Mouse (Mus musculus): Measurements from ENCODE around the gene Hoxa11.

DNA sequence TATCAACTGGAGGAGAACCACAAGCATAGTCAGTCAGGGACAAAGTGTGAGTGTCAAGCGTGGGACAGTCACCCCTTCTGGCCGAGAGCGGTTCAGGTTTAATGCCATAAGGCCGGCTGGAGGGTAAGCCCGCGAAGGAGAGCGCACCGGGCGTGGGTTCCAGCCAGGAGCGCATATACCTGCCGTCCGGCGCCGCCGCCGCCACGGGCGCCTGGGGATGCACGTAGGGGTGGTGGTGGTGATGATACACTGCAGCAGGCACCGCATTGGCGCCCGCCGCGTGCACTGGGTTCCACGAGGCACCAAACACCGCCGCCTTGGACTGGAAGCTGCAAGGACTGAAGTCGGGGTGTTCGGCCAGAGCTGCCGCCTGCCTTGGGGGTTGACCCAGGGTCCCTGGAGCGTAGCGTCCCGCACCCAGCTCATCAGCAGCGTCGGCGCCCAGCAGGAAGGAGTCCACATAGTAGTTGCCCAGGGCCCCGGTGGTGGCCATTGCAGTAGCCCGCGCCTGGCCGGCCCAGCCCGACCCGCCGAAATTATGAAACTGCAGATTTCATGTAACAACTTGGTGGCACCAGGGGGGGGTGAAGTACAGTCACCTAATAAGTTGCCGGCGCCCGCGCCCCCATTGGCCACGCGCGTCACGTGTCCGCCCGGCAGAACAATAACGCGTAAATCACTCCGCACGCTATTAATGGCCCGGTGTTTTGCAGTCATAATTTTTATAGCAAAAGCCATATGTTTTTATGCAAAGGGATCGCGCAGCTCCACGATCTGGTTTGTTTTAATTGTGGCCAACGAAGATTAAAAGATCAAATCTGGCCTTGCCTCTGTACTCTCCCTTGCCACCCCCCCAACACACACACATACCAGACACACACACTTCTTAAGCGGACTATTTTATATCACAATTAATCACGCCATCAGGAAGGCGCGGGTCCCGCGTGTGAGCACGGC lies 19.7 kb downstream of the Hoxa11 start:
- TF ChIP-seq ZNF384 (IDR thresholded peaks at IDR 0.05; ENCODE audit: low read depth, low read length) (no peak), MAFK (IDR thresholded peaks at IDR 0.05; ENCODE audit: insufficient read depth, low read depth, low read length) (no peak), CHD2 (IDR thresholded peaks at IDR 0.05; ENCODE audit: low read depth, low read length) (no peak)
